Mouse (Mus musculus) lung, embryonic 14.5 days (tissue): ENCODE results near the gene Adam22. TPM values are rescaled to one million over a fixed set of nuclear protein-coding genes. Genes with fewer than 3 reads are reported as not detected.

ENCODE experiments used
- ATAC-seq: fragments of 200-750 bp; cut with Nextera tagmentation; 2 replicates; pipeline ENCODE4 v1.8.0; 2017; ENCODE audit warnings: mild to moderate bottlenecking, moderate TSS enrichment, moderate library complexity; ENCODE audit not compliant: insufficient read depth
- DNase-seq: peaks from one replicate; pipeline ENCODE4 v3.0.0-alpha.2; 2015
- H3K27ac ChIP-seq: fragments of 300-500 bp; sonication (generic); 2 replicates; pipeline ENCODE4 v1.5.1; 2014; ENCODE audit warnings: low read depth, mild to moderate bottlenecking, moderate library complexity
- H3K27me3 ChIP-seq: fragments of 300-500 bp; sonication (generic); 2 replicates; pipeline ENCODE4 v1.6.1; 2014; ENCODE audit warnings: low read length, control low read depth; ENCODE audit not compliant: insufficient read depth
- H3K36me3 ChIP-seq: fragments of 300-500 bp; sonication (generic); 2 replicates; pipeline ENCODE4 v1.6.1; 2014; ENCODE audit warnings: control low read depth; ENCODE audit not compliant: insufficient read depth
- H3K4me1 ChIP-seq: fragments of 300-500 bp; sonication (generic); 2 replicates; pipeline ENCODE4 v1.6.1; 2014; ENCODE audit warnings: antibody characterized with exemption, control low read depth; ENCODE audit not compliant: insufficient read depth
- H3K4me2 ChIP-seq: fragments of 300-500 bp; sonication (generic); 2 replicates; pipeline ENCODE4 v1.6.1; 2014; ENCODE audit warnings: mild to moderate bottlenecking
- H3K4me3 ChIP-seq: fragments of 300-500 bp; sonication (generic); 2 replicates; pipeline ENCODE4 v1.5.1; 2014; ENCODE audit warnings: low read depth, low read length
- H3K9ac ChIP-seq: fragments of 300-500 bp; sonication (generic); 2 replicates; pipeline ENCODE4 v1.6.1; 2014
- H3K9me3 ChIP-seq: fragments of 300-500 bp; sonication (generic); 2 replicates; pipeline ENCODE4 v1.6.1; 2016; ENCODE audit warnings: low read depth, low read length, control low read depth
- CTCF ChIP-seq: IDR thresholded peaks from 2 replicates; pipeline ENCODE4 v1.5.1; 2016; ENCODE audit warnings: antibody characterized with exemption, low read depth
- WGBS: fragments of 180-500 bp; shearing (Covaris S2); extraction: QIAGEN DNeasy Blood & Tissue Kit; methylation state at CpG from one replicate; pipeline ENCODE4 v1.1.7; 2014; 5-methylcytosine and 5-hydroxymethylcytosine counted together
- polyA plus RNA-seq: library from polyadenylated mRNA; unstranded; fragments of >200 nt; fragmentation: Nextera tagmentation; extraction: Ambion mirVana; gene quantifications from 2 replicates; pipeline ENCODE4 v1.2.1, GENCODE M21; 2014

The Adam22 gene
- polyA plus RNA-seq, 1 experiment from 2014 or later = 3.6 TPM

DNA sequence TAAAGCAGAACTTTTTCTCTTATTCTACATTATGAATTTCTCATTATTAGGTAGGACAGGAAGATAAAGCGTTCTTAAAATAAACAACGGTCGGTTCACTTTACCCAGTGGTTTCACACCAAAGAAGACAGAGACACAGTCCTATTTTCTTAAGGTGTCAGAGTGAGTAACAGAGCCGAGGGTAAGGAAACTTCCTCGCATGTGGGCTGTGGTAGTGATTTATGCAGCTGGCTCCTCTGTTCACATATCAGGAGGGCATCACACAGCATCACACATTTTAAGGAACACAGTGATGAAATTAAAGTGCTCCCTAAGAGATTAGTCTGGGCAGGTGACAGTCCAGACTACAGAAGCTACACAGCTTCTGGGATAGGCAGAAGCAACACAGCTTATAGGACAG lies 83.8 kb downstream of the Adam22 start:
- no peak for TF ChIP-seq CTCF

DNA sequence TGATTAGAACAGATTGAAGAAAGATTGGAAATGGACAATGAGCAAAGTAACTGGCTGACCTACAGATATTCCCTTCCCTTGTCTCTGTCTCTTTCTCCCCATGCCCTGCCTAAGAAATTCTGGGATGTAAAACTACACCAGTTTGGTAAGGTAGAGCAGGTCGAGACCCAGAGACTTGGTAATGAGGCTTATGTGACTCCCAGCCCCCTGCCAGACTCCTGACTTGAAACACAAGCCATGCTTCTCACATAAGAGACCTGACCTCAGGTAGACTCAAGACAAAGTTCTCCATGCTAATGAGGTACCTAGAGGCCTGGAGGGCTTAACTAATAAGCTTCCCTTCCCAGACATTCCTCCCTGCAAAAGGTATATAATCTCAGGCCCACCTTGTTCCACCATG lies 91.8 kb downstream of the Adam22 start:
- Histone ChIP-seq H3K4me3 (no peak overlapping the region), H3K4me2 (no peak overlapping the region), H3K9ac (no peak overlapping the region), H3K9me3 (no peaks in the 10 kb centered on the region), H3K27me3 (no peaks in the 10 kb centered on the region), H3K27ac (no peak overlapping the region), H3K4me1 (no peaks in the 10 kb centered on the region), H3K36me3 (no peaks in the 10 kb centered on the region)
- 71% methylated on average over 1 of the region's 1 CpGs for WGBS
- DNase-seq = no peak
- ATAC-seq = no peak
- no peak for TF ChIP-seq CTCF

More for the DNA sequence above, 83.8 kb downstream of the Adam22 start:
- Histone ChIP-seq H3K27me3 (no peaks in the 10 kb centered on the region), H3K36me3 (no peaks in the 10 kb centered on the region), H3K9ac (no peak overlapping the region), H3K9me3 (no peaks in the 10 kb centered on the region), H3K27ac (no peak overlapping the region), H3K4me1 (no peaks in the 10 kb centered on the region), H3K4me3 (no peak overlapping the region), H3K4me2 (no peak overlapping the region)
- DNase-seq (no peak), ATAC-seq (no peak)
- WGBS = 43% methylated on average over 5 of the region's 5 CpGs

DNA sequence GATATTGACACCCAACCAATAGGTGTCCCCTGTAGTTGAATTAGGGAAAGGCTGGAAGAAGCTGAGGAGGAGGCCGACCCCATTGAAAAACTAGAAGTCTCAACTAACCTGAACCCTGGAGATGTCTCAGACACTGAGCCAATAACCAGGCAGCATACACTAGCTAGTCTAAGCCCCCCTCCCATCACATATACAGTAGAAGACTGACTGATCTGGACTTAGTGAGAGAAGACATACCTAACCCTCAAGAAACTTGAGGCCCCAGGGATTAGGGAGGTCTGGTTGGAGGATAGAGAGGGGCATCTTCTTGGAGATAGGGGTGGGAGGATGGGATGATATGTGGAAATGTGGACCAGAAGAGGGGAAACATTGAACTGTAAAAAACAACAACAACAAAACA lies 110.6 kb downstream of the Adam22 start:
- no peak overlapping the region for H3K27ac ChIP-seq
- 95% methylated on average over 1 of the region's 1 CpGs for WGBS
- H3K36me3 ChIP-seq = no peaks in the 10 kb centered on the region
- DNase-seq = no peak
- H3K4me1 ChIP-seq = no peaks in the 10 kb centered on the region
- TF ChIP-seq CTCF = no peak
- no peak for ATAC-seq
- no peak overlapping the region for H3K4me2 ChIP-seq
- H3K9ac ChIP-seq = no peak overlapping the region
- H3K4me3 ChIP-seq = no peak overlapping the region
- no peaks in the 10 kb centered on the region for H3K9me3 ChIP-seq
- no peaks in the 10 kb centered on the region for H3K27me3 ChIP-seq

DNA sequence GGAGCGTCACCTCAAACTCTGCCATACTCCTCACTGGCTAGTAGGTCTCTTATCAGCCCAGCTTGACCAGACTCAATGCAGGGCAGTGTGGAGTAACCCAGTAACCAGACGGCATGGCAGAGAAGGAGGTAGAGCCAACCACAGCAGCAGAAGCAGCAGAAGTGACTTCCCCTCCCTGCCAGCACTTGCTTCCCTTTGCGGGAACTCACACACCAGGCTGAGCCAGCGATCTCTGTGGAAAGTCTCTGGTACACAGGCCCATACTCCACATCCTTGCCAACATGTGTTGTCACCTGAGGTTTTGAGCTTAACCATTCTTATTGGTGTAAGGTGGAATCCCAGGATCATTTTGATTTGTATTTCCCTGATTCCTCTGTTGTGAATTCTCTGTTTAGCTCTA lies 111.5 kb downstream of the Adam22 start:
- no peak for DNase-seq
- 81% methylated on average over 4 of the region's 4 CpGs for WGBS

DNA sequence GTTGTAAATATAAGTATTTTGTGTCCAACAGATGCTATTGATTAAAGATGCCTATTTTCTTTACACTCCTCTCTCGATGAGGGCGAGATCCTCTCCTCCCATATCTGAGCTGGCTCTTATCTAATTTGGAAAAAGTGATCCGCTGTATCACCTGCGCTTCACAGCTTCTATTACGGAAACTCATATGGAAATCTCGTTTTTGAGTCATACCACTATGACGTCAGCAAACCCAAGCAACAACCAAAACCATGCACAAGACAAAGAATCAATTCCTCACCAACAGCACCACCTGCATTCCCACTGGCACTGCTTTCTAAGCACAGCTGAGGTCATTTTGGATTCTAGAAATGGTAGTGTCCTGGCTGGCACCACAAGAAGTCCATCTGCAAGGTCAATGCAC lies 123.3 kb downstream of the Adam22 start:
- 92% methylated on average over 7 of the region's 7 CpGs for WGBS
- no peak for ATAC-seq
- H3K36me3 ChIP-seq = no peaks in the 10 kb centered on the region
- no peak for DNase-seq
- H3K27ac ChIP-seq = no peak overlapping the region
- no peaks in the 10 kb centered on the region for H3K27me3 ChIP-seq
- no peaks in the 10 kb centered on the region for H3K9me3 ChIP-seq
- TF ChIP-seq CTCF = no peak
- no peak overlapping the region for H3K4me3 ChIP-seq
- no peak overlapping the region for H3K9ac ChIP-seq
- H3K4me2 ChIP-seq = no peak overlapping the region
- H3K4me1 ChIP-seq = no peaks in the 10 kb centered on the region

More for the DNA sequence above, 111.5 kb downstream of the Adam22 start:
- no peaks in the 10 kb centered on the region for H3K27me3 ChIP-seq
- ATAC-seq = no peak
- H3K4me2 ChIP-seq = no peak overlapping the region
- no peak overlapping the region for H3K4me3 ChIP-seq
- no peak overlapping the region for H3K9ac ChIP-seq
- H3K4me1 ChIP-seq = no peaks in the 10 kb centered on the region
- no peak overlapping the region for H3K27ac ChIP-seq
- H3K9me3 ChIP-seq = no peaks in the 10 kb centered on the region
- H3K36me3 ChIP-seq = no peaks in the 10 kb centered on the region
- no peak for TF ChIP-seq CTCF

DNA sequence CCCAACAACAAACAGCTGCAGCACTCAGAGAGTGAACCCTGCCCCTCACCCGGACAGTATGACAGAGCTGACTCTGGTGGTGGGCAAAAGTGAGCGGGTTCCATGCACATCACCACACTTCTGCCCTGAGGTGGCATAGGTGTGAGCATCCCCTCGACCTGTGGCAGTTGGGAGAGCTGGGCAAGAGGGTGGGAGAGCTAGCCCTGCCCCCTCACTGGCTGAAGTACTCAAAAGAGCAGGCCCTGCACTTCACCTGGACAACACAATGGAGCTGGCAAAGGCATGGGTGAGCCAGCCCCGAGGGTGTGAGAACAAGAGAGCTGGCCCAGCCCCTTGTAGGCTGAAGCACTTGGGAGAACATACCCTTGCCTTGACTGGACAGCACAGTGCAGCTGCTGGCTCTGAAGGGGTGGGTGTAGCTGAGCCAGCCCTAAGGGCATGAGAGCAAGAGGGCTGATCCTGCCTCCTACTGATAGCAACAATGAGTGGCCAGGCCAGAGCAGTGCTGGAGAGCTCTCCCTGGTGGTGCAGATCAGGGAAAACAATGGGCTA lies 124.8 kb downstream of the Adam22 start:
- ATAC-seq (no peak), DNase-seq (no peak)
- no peak for TF ChIP-seq CTCF
- Histone ChIP-seq H3K9ac (no peak overlapping the region), H3K4me2 (no peak overlapping the region), H3K4me3 (no peak overlapping the region), H3K27ac (no peak overlapping the region), H3K36me3 (no peaks in the 10 kb centered on the region), H3K4me1 (no peaks in the 10 kb centered on the region), H3K9me3 (no peaks in the 10 kb centered on the region), H3K27me3 (no peaks in the 10 kb centered on the region)
- 47% methylated on average over 4 of the region's 4 CpGs for WGBS

DNA sequence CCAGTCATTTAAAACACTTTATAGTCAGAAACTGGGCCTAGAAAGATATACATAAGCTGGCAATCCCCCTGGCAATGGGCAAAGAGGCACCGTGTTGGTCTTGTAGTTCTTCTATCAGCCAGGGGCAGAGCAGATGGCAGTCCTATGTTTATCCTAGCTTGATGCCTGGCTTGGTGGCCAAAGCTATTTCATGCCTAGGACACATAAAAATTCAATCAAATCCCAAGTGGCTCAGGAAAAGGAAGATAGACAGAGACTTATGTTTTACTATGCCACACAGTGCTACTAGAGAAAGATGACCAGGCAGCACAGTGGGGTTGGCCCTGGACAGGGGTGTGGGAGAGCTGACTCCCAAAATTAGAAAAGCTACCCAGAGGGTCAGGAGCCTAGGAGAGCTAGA lies 125.3 kb downstream of the Adam22 start:
- no peak overlapping the region for H3K4me3 ChIP-seq
- no peak for TF ChIP-seq CTCF
- H3K9ac ChIP-seq = no peak overlapping the region
- no peak for ATAC-seq
- no peaks in the 10 kb centered on the region for H3K9me3 ChIP-seq
- no peak overlapping the region for H3K4me2 ChIP-seq
- no peaks in the 10 kb centered on the region for H3K4me1 ChIP-seq
- no peak for DNase-seq
- H3K27me3 ChIP-seq = no peaks in the 10 kb centered on the region
- no peaks in the 10 kb centered on the region for H3K36me3 ChIP-seq
- no peak overlapping the region for H3K27ac ChIP-seq
- WGBS = 86% methylated on average over 1 of the region's 1 CpGs

DNA sequence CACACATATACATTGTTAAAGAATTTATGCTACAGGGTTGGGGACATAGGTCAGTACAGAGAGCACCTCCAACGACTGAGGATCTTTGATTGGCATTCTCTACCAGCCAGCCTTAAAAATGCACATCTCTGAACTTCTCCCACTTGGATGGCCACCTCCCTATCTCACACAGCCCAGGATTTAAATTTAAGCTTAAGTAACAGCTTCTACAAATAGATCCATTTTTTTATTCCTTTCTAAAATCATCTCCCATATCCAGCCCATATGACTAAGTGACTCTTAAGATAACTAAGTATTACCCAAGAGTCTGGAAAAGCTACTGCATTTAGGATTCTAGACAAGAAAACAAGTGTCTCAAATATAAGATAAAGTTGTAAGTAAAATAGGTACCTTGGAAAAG lies 140.9 kb downstream of the Adam22 start:
- no peak overlapping the region for H3K4me2 ChIP-seq
- H3K27ac ChIP-seq = no peak overlapping the region
- no peak for DNase-seq
- H3K9me3 ChIP-seq = no peaks in the 10 kb centered on the region
- ATAC-seq = no peak
- H3K9ac ChIP-seq = no peak overlapping the region
- WGBS = 75% methylated on average over 1 of the region's 1 CpGs
- no peaks in the 10 kb centered on the region for H3K4me1 ChIP-seq
- H3K27me3 ChIP-seq = no peaks in the 10 kb centered on the region
- no peak for TF ChIP-seq CTCF
- H3K36me3 ChIP-seq = no peaks in the 10 kb centered on the region
- no peak overlapping the region for H3K4me3 ChIP-seq
